Mouse (Mus musculus): ENCODE measurements around the gene Agmo.

The Agmo gene

DNA sequence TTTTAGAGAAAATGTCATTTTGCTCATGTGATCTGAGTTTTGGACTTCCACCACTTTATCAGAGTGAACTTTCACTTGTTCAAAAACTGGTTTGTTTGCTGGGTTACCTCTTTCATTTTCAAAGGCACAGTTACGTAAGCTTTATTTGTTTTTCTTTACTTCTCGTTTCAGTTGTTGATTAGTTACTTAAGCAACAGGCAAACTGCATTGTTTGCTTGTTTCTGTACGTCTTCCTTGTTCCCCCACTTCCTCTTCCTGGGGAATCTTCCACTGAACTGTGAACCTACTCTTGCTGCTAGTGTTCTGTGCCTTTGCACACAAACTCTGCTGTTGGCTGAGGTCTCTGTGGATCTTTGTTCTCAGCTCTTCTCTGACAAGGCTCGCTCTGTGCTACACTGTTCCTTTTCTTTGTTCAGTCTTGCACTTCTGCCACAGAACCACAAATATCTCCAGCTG is at the start of gene Agmo:
Gene Agmo (plus strand): TSS at position 76 of the 456 bp plus-strand sequence.
- no peak for DNase-seq

DNA sequence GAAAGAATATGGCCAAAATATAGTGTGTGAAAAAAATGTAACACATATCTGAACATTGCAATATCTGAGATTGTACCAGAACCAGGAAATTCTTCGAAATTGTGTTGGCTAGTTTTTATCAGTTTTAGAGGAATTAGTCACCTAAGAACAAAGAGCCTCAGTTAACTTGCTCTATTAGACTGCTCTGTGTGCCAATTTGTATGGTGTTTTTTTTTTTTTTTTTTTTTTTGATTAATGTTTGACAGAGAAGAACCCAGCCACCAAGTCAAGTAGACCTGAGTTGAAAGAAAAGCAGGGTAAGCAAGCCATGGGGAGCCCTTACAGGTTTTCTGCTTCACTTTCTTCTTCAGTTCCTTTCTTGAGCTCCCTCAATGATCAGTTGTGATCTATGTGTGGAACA is 10.3 kb upstream of the Agmo start:
- no peak for DNase-seq

DNA sequence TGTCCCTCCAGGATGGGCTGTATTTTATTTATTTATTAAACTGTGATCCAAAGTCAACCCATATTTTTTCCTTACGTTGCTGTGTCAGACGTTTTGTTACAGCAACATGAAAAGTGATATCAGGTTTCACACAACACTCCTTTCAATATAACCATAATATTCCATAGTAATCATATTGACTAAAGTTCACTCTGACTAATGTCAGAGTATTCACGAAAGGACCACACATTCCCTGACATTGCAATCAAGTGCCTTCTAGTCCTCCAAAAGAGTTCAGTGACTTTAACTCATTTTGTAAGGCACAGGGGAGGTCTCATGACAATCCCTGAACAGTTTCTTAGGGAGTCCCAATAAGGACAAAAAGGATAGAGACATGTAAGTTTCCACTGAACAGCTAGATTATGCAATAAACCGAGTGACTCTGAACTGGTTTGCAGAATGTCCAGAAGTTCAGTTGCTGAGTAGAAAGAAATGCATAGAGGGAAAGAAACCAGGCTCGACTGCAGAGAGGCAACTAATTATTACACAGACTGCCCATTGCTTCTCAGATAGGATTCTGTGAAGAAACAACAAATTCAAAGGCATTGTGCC is 371 bp upstream of the Agmo start:
- no peak for DNase-seq

DNA sequence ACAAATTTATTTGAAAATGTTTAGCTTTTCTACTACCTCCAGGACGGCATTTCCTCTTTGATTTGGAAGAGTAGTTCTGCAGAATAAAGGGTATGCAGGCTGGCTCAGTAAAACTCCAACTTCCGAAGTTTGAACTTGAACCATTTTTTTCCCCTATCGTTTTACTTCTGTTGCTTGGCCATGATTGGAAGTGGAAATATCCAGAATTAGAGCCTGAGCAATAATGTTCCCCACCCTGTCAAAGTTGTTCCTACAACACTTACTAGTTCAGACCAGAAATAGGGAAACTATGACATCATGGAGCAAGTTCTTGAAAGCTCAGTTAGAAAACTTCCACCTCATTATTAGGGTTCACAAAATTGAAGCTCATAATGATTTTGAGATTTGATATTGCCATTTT is 1.0 kb downstream of the Agmo start:
- no peak for DNase-seq

DNA sequence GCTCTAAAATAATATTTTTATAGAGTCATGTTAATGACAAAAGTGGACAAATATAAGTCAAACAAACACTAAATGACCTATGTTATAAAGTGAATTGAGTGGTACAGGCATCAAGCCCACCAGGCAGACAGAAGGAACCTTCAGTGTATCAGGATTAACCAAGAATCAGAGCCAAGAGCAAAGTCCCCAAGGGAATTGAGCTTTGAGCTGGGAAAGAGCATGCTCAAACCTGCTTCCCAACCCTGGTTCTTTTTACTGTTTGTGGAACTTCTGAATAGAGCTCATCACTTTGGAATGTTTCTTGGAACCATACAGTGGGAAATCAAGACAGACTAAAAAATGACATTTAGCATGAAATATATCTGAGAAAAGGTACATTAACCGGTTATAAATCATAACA is 3.4 kb downstream of the Agmo start:
- DNase-seq: no peak

DNA sequence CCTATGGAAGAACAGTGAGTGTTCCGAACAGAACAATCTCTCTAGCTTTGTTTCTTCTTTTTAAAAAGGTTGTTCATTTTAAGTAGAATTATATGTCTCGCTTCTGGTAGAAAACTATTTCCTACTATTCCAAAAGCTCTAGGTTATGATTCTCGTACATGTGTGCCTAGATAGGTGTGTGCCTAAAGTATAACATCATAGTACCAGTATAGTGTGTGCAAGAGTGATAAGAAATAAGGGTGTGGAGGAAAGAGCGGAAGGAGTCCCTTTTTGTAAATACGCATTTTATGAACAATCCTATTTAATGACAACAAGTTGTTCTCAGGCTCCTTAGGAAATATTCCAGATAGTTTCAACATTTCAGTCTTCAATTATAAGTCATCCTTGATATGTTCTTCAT is 10.2 kb downstream of the Agmo start:
- no peak for DNase-seq

DNA sequence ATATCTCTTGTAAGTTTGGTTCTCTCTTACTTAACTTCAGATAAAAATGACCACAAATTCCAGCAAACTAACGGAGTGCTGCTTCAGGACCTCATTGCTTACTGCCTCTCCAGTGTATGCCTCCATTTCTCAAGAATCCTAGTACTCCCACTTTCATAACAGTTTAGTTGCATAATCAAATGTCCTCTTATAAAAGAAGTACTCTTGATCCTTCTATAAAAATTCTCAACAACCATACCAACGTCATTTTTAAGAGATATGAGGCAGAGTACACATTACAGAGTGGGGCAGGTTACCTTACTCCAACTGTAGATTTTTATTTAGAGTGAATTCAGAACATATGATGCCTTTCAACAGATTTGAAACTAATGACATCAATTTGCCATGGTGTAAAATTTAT is 15.7 kb downstream of the Agmo start:
- DNase-seq: no peak

DNA sequence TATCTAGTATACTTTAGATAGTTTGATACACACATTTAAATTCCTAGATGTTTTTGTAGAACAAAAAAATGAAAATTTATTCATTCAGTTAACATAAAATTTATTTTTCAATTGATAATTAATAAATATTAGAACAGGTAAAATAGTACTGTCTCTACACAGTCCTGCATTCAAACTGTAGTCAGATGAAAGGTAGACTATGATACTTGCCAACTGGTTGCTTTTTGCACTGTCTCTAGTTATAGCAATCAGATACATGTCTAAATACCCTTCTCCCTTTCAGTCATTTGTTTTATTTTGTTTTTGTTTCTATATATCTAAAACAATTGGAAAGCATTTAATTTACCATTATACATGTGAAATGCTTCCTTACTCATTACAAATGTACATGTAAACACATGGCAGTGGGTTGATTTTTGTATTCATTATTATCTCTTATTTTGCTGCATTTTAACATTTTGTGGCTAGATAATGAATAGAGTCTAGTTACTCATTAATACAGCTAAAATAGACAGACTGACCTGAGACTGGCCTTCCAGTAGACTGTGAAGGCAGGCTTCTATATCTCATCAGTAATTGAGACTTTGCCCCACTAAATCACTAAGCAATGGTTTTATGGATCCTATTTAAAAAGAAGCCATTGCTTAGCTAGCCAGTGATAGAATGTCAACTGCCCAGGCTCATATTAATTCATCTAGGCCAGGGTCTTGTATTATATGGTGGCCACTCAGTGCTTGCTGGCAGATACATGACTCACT is 18.5 kb downstream of the Agmo start:
- no peak for DNase-seq

DNA sequence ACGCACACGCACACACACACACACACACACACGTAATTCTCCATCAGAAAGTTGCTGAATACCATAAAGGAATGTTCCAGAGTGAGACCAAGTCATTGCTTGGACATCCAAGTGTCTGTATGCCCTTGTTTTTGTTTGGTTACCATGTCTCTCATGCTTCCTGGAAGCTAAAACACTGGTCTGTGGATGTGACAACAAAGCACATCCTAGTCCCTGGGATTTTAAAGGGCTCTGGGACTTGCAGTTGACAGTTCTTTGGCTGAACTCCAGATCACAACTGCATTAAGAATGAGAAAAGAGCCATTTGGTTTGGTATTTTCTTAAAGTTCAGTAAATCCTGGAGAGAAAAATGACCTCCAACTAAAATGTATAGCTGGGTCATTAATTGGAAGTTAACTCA is 22.2 kb downstream of the Agmo start:
- DNase-seq: no peak

DNA sequence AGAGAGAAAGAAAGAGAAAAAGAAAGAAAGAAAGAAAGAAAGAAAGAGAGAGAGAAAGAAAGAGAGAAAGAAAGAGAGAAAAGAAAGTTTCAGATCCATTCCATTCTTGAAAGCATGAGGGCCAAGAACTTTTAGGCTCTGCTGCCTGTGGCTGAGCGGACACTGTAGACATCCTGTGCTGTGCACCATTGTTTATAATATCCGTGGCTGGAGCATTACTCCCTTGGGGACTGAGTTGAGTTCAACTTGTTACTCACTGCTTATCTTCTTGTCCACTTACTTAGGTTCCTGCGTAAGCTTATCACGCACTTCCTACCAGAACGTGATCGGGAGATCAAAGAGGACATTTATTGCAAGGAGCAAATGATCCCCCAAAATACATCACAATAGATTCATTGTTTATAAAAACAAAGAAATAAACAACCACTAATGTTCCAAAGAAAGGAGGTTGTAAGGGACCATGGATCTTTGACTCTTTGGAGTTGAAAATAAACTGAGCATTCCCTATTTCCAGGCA is 27.3 kb downstream of the Agmo start:
- no peak for DNase-seq

DNA sequence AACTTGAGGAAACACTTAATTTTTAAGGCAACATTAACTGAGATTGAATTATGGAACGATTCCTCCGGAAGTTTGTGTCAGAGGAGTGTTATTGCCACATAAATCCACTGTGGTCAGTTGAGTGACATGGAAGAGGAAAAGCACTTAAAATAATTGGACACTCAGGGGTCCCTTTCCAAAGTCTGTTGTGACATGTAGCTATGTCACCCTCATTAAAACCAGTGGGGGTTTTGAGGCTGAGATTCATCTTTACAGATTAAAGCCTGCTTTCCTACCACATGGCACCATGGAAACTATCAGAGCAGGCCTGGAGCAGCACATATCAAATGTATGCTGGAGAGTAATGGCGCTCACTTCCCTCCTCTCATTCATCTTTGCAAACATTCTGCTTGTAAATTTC is 31.2 kb downstream of the Agmo start:
- no peak for DNase-seq

DNA sequence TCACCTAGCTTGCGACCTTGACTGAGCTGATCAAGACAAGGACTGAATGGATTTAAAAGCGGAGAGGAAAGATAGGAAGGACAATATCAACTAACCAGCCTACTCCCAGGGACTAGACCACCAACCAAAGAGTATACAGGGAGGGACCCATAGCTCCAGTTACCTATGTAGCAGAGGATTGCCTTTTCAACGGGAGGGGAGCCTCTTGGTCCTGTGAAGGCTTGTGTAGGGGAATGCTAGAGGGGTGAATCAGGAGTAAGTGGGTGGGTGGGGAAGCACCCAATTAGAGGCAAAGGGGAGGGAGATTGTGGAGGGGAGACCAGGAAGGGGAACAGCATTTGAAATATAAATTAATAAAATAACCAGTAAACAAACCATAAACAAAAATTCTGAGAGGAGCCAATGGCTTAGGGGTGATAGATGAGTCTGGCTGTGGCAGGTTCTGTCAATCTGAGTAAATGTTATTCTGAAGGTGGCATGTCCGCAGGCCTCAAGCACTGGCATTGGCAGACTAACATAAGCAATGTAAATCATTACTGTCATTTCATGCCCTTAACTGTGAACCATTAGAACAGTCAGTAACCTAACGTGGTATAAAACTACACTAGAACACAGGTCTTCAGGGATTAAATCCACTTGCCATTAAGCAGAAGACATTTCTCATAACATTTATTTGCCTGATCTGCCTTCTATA is 32.7 kb downstream of the Agmo start:
- no peak for DNase-seq

DNA sequence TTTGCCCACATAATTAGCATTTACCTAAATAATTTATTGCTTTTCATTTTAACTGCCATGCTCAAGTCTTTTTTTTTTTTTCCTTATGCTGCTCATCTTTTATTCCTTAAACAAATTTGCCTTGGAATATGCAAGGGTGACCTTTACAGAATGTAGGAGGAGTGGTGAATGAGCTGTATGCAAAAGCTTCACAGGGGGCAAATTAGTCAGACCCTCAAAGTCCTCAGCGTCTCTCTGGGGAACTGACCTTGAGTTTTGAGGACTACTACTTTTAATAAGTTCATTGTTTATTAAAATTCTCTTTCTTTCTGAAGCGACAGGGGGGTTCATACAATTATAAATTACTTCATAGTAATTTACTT is 33.2 kb downstream of the Agmo start:
- no peak for DNase-seq

DNA sequence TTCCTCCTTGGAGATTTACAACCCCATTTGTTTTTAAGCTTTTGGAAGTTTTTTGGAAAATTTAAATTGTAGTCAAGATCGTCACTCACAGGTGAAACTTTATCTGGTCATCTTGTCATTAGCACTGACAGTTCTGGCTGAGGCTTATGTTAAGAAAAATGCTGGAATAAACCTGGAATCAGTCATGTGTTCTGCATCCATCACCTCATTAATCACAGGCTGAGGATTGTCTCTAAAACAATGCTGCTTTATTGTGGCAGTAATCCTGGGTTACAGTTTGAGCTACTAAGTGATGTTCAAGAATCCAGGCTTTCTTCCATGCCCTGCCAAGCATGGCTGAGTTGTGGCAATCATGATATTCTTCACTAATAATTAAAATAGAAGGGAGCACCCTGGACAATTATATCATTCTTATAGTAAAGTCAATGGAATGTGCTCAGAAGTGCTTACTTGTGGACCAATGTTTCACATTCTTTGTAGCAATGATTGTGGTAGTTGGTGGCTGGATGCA is 65.6 kb downstream of the Agmo start:
- no peak for DNase-seq

DNA sequence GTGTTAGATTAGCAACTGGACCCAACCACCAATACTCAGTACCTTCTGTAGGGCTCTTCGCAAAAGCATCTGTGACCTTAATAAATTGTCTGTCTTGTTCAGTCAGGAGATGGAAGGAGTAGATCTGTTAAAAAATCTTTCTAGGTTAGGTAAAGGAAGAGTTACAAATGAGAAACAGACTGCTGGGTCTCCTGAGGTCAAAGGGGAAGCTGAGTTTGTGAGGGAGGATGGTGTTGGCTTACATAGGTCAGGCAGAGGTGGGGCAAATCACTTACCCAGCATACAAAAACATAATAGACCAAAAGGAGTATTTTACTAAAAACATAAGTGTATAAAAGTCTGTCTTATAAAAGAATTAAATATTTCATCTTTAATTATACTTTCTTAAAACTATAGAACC is 69.3 kb downstream of the Agmo start:
- DNase-seq: no peak

DNA sequence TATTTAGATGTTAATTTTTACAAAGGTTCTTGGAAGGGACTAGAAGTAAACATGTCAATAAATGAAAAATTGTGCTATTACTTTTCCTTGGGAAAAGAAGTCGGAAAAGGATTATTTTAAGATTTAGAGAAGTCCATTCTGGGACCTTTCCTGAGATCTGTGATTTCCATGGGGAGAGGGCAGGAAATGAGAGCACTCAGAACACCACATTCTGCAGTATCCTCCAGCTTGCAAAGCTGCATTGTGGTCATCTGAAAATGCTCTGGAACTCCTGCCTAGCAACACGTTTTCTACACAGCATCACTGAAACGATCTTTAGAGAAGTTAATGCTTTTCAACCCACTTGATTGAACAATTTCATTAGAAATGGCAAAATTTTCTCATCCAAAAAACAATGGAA is 81.4 kb downstream of the Agmo start:
- no peak for DNase-seq

DNA sequence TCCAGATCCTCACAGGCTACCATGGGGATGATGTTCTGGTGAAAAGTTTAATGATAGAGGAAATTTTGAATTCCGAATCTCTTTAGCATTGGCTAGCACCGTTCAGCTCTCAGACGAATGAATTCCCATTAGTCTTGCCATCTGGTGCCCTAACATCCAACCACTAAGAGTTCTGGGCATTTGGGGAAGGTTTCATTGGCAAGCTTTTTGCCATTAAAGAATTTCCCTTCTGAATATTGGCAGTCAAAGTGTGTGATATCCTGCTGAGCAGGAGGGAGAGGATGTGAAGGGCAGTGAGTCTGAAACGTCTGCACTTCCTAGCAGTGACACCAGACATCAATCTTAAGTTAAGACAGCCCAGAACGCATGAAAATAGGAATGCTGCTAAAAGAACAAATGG is 93.5 kb downstream of the Agmo start:
- DNase-seq: no peak

DNA sequence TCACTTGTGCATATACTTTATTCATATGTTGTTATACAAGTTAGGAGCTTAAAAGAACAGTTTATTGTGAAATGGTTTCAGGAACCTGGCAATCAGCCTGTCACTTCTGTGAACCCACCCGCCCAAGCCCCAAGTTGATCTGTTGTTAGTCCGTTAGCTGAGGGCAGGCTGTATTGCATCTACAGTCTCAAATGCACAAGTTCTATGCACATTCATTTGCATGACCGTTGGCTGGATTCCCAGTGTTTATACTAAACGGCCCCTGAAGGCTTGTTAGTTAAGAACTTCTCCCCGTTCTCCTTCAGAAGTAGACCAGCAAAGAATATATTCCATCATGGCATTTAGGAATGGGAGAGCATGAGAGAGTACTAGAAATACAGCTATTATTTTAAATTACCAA is 102.8 kb downstream of the Agmo start:
- no peak for DNase-seq

DNA sequence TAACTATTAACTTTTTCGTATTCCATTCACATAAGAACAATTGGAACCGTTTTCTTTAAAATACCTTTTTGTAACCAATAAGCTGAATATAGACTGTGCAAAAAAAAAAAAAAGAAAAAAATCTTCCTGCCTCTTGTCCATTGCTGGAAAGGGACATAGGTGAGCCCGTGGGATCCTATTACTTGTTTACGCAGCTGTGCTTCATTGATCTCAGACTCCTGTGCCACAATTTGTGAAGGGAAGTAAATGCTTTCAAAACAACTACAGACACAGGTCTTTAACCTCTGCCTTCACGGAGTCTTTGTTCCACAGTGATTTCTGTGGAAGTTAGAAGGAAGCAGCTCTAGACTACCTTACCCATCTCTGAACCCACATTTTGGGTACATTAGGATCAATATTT is 104.3 kb downstream of the Agmo start:
- no peak for DNase-seq

DNA sequence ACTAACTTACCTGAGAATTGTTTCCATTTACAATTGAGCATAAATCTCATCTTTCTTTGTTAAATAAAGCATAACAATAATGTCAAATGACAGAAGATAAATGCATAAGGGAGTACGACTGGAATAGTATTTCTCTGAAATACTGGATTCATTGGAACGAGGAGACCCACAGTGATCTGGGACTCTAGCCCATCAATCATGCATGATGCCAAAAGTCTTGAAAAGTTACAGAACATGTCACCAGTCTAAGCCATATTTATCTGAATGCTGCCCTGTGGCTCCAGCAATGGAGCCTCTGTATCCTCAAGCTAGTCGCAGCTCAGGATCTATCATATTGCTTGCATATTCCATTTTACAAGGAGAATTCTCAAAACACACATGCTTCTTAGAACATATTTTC is 150.9 kb downstream of the Agmo start:
- DNase-seq: no peak

DNA sequence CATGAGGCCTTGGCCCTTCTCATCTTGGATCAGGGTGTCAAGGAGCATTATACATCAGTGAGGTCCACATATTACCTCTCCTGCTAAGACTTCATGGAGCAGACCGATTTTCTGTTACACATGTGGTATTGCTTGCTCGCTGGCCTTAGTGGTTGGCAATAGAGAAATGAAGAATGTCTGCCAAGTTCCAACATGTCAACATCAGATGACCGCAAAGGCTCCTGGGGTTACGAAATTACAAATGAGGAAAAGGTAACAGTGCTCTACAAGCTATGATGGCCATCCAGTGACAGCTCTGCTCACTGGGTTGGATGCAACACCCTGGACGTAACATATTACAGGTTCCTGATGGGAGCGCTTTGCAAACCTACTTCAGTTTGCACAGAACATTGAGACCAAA is 161.1 kb downstream of the Agmo start:
- no peak for DNase-seq

DNA sequence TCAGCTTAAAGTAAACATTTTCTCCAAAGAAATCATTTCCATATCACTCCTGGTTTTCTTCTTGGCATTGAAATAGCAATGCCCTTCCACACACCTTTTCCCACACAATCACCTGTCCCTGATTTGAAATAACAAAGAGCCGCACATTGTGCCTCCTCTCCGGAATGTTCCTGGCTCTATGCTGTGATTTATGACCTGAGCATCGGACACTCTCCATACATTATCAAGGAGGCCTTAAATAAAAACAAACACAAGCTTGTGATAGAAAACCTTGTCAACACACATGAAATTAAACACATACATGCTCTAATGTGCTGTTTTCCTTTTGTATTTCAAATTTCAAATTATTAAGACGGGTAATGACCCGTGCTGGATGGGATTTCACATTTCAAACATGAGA is 184.9 kb downstream of the Agmo start:
- no peak for DNase-seq

DNA sequence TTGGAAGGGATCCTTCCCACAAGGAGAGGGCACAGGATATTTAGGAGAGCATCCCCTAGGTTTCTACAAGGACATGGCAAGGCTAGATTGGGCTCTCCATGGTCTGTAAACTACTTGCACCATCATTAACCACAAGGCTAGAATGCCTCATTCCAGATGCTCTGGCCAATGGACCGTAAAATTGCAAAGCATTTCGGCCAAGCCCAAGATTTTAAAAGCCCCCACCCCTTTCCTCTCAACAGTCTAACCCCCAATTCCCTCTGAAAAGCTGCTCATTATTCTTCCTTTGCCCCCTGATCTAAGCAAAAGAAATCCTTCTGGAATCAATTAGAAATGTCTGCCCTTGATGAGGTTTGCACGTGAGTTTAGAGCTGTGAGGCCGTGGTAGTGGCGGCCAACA is 185.3 kb downstream of the Agmo start:
- no peak for DNase-seq

DNA sequence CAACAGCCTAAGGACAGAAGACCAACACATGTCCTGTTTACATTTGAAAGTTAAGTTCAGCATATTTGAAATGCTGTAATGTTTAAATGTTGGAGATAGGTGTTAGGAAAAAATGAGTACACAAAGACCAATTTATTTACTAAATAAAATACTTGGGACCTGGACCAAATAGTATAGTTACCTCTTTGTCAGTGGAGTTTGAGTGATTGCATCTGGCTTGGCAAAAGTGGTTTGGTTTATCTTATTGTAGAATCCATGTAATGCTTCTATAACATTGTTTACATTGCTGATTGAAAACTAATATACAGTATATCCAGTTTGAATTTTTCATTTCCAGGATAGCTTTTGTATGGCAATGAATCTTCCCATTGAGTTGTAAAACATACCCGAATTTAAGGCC is 193.0 kb downstream of the Agmo start:
- DNase-seq: no peak

All from right cerebral cortex, postnatal 4 days (tissue).